Mouse (Mus musculus) urinary bladder, postnatal 10 days (tissue): ENCODE measurements around the gene Grb10.

Experiments
- DNase-seq: peaks from one replicate; pipeline ENCODE4 v3.0.0; 2022; ENCODE audit warnings: low spot score

Gene Grb10

GRCm38 (mm10) chr11:11944082-11944349 lies 94.5 kb downstream of the Grb10 start:
- DNase-seq = no peak

GRCm38 (mm10) chr11:11943240-11944081 lies 95.0 kb downstream of the Grb10 start:
- no peak for DNase-seq

GRCm38 (mm10) chr11:11942320-11943217 lies 95.9 kb downstream of the Grb10 start:
- DNase-seq = no peak

DNA sequence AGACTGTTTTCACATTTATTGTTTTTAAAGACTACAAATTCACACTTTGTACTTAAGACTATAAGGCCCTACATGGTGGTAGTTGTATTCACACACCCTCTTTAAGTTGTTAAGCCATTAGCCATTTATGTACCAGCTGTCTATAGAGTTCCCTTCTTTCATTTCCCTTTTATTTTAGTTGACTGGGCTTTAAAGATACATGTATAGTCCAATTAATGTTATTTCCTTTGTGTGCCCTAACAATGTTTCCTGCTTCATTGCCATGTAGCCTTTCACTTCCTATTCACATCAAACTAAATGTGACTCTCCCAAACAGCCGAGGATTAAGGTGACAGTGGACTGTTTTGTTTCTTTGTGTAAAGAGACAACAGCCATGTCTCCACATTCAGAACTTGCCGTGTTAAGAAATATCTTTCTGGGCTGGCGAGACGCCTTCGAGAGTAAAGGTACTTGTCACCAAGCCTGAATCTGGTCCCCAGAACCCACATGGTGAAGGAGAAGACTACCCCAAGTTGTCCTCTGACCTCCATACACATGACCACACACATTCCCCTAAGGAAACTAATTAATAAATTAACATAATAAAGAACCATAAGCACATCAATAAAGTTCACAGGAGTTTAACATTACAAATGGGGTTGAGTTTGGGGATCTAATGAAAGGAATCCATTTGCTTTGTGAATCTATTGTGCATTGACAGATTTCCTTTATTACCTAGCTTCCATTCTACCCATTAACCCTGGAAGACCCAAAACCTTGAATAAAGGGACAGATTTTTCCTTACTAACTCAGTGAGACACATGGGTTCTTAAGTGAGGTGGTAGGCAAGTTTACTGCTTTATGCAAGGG lies 97.4 kb downstream of the Grb10 start:
- DNase-seq = no peak

DNA sequence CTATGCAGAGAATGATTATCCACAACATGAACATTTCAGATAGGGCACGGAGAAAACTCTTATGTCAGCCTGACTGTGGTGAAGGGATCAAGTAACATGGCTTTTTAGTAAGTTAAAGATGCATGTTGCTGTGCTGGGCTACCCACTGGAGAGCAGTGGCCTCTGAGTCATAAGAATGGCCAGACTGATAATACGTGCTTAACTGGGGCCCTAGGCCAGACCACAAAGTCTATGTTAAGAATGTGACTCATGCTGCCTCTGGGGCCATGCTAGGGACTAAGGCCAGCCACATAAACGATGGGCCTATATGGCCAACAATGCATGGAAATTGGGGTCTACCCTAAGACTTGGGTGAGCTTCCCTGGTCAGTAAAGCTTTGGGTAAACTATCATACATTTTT lies 98.9 kb downstream of the Grb10 start:
- no peak for DNase-seq

GRCm38 (mm10) chr11:11938591-11938990 lies 99.9 kb downstream of the Grb10 start:
- no peak for DNase-seq

DNA sequence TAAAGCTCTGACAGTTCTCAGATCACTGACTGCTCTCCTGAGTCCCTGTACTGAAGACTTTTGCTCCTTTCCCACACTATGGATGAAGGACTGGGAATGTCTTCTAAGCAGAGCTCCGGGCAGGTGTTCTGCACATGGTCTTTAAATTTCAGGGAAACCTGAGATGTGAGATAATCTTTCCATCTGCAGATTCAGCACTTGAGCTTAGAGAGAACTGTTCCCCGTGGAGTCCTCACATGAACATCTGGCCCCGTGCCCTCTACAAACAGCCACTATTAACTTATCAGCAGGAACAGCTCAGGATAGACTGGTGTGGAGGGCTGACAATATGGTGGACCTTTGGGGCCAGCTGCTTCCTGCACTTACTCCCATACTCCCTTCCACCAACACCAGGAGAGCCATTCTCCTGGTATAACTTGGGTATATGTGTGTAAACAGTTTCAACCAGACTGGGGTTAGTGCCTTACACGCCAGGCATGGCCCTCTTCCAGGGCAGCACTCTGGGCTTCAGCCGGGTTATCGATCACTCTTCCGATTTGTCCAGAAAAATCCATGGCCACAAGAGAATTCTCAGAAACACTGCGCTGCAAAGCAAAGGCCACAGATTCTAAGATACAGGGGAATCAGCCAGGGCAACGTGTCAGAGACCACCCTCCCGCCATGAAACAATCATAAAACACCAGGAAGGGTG lies 101.0 kb downstream of the Grb10 start:
- DNase-seq = no peak

DNA sequence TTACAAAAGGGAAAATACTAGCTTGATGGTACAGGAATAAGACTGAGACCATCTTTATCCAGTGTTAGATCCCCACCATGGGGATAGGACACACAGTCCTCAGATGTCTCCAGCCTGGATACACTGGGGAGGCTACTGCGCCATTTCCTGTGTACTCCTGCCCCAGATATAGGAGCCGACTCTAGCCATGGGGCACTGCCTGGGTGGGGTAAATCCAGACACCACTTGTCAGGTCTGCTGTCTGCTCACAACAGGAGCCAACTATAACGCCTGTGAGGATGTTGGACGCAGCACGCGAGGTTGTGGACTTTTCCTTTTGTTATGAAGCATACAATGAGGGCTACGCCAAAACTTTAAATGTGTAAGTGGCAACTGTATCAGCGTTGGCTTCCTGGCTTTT lies 103.7 kb downstream of the Grb10 start:
- no peak for DNase-seq

DNA sequence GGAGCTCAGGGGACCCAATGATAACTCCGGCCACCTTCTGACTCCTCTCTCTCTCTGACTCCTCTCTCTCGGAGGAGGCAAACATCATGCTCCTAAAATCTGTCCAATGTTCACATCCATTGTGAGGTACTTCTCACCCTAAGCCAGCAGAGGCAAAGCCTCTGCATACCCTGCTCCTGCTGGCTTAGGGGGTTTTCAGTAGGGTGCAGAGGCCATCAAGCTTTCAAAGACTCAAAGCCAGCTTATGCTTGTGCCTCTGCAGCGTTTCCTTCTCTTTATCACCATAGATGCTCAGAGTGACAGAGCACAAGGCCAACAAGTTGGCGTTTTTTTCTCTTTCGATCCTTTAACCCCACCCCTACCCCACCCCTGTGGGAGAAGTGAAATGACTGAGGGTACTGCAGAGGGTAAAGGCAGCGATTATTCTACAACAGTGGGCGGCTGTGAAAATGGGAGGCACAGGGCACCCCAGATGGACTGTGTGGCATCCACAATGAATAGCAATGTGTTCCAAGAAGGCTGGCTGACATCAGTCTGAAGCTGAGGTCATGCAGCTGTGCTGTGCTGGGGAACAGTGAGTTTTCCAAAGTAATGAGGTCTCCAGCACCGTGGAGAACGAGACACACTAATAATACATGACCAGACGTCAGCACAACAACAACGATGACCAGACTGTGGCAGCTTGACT lies 106.2 kb downstream of the Grb10 start:
- DNase-seq = no peak

DNA sequence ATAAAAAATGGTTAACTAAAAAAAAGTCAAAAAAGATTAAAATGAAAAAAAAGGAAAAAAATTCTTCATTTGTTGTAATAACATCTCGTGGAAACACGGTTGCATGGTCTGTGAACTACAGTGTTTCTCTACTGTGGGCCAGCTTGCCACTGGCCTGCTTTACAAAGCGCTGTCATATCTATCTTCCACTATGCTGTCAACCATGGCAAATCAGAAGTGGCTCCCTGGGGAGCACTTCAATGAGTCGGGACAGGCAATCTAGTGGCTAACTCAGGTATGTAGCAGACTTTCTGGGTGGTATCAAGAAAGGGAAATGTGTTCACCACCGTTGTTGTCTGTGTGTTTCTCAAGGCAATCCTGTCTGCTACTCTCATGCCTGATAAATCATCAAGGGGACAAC lies 106.8 kb downstream of the Grb10 start:
- DNase-seq = no peak

- DNase-seq = no peak
Observed at GRCm38 (mm10) chr11:11930527-11930926, 108.0 kb downstream of the Grb10 start.

DNA sequence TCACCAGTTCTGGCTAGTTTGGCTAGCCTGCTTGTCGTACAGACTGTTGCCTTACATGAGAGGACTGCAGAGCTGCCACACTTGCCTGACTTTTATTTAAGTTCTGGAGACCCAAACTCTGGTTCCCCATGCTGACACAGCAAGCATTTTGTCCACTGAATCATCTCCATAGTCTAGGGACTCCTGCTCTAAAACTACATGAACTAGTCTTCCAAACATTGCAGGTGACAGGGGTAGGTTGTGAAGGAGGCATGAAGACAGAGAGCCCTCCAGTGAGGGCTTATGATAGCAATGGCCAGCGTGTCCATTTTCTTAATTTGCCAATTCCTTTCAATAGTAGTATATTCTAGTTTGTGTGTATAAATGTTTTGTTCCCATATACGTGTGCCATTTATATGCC lies 109.4 kb downstream of the Grb10 start:
- DNase-seq = no peak

DNA sequence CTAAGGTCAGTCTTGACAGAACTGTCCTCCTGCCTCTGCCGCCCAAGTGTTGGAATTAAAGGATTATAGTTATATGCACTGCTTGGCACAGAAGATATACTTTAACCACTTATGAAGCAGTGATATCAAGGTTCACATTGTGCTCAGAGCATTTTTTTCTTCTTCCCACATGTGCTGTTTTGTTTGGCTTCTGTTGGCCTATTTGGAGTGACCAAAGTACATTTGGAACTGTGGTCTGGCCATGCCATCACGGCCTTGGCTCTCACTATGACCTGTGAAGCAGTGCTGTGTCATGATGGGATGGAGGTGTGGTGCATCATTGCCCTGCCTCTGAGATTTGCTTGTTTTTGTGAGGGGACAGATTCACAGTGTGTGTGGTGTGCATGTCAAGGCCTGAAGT lies 109.9 kb downstream of the Grb10 start:
- no peak for DNase-seq

- no peak for DNase-seq
Observed at GRCm38 (mm10) chr11:11923900-11924299, 114.6 kb downstream of the Grb10 start.

GRCm38 (mm10) chr11:11923345-11923744 lies 115.1 kb downstream of the Grb10 start:
- DNase-seq = no peak

- no peak for DNase-seq
Observed at GRCm38 (mm10) chr11:11922106-11922505, 116.4 kb downstream of the Grb10 start.

DNA sequence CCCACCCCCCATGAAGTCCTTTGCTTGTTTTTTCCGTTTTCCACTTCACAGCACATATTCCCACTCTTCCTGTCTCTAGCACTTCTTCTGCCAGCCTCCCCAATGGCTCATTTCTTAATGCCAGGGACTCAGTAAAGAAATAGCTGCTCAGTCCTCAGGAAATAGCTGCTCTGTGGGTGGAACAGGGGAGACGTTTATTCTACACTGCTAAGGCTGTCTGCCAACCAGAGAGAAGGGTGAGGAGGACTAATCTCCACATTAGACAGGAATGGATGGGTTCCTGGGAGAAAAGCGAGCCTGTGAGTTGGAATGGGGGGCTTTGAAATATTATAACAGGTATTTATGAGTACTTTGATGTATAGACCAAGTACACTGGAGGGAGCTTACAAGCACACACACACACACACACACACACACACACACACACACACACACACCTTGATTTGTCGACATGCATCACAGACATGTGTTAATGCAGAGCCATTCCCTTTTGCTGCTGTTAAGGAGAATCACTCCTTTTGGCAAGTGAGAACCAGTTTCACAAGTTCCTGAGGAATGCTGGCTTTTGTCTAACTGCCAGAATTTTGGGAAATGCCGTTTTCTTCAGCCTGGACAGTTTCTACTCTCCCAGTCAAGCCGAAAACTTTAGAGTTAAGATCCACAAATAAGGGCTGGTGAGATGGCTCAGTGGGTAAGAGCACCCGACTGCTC lies 130.6 kb downstream of the Grb10 start:
- DNase-seq = no peak

- DNase-seq = no peak
Observed at GRCm38 (mm10) chr11:11905518-11905917, 133.0 kb downstream of the Grb10 start.

DNA sequence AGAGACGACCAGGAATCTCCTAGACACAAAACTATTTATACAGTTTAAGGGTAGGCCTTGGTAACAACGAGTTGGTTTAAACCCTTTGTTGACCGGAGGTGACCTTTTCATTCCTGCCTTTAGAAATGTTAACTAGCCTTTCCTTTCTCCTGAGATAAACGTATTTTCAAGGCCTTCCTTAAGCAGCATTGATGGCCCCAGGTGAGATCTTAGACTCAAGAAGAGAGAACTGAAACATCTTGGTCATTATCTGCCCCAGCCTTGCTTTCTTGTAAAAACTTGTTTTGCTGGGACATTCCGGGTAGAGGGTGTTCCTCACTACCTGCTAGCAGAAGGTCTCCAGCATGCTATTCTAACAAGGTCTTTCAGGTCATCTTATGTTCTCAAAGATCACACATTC lies 133.5 kb downstream of the Grb10 start:
- no peak for DNase-seq

DNA sequence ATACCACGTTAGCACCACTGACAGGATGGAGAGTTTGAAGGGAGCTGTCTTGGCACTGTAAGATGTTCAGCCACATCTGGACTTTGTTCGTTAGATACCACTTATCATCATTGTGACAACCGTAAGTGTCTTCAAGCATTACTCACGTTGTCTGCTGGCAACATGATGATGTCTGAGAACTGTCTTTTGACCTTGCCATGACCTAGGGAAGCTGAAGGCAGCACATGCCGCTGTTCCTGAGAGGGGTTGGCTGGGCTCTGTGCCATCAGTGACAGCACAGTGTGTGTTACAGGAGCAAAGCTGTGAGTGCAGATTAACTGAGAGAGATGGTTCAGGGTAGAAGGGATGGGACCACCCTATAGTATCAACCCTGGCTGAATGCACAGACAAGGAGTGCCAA lies 137.0 kb downstream of the Grb10 start:
- no peak for DNase-seq

DNA sequence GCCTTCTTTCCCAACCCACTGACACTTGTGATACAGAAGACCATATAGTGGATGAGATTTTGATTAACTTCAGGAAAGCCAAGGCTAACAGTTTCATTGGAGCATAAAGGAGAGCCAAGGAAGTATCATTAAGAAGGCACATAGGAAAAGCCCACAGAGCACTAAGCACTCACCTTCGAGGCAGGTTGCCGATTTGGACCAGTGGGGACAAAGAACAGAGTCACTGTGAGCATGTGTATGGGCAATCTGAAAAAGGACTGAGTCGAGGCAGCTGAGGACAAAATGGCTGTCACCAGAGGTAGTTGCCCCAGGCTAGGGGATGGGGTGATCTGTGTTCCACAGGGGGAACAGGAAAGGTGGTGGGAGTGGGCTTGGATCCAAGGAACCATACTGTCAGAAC lies 140.0 kb downstream of the Grb10 start:
- DNase-seq = no peak
